Mouse (Mus musculus) embryo, embryonic 11.5 days (tissue): Measurements from ENCODE around the gene Suds3.

ENCODE experiments used
- DNase-seq: peaks from one replicate; pipeline ENCODE4 v3.0.0-alpha.2; 2012; ENCODE audit warnings: low read depth, low spot score

The Suds3 gene

DNA sequence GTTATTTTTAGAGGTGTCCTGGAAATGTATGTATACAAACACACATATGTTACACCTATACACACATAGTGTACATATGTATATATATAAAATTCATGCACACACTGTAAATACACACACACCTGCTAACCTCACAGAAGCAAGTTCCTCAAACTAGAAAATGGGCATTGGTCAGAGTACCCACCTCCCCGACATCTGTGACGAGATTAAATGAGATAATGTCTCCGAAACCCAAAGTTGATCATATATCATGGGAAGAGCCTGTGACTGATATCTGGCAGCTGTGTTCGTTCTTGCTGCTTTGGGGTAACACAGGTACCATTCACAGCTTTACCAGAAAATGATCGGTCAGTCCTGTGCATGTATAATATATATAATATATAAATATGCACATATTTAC, 20.7 kb upstream of the Suds3 start:
- no peak for DNase-seq

DNA sequence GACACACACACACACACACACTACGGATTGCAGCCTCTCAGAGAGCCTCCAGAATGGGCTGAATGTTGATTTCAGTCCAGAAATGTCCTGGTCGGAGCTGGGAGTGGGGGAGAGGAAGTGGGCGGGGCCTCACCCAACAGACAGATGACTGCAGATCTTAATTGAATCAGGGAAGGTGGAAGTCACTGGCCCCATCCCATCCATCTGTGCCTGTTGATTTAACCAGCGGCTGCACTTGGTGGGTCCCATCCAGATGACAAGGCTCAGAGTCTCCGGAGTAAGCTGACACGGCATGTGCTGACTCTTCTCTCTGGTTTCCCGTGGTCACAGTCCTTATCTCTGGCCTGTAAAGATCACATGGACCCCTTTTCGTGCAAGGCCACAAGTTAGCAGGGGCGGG, 20.0 kb upstream of the Suds3 start:
- no peak for DNase-seq

DNA sequence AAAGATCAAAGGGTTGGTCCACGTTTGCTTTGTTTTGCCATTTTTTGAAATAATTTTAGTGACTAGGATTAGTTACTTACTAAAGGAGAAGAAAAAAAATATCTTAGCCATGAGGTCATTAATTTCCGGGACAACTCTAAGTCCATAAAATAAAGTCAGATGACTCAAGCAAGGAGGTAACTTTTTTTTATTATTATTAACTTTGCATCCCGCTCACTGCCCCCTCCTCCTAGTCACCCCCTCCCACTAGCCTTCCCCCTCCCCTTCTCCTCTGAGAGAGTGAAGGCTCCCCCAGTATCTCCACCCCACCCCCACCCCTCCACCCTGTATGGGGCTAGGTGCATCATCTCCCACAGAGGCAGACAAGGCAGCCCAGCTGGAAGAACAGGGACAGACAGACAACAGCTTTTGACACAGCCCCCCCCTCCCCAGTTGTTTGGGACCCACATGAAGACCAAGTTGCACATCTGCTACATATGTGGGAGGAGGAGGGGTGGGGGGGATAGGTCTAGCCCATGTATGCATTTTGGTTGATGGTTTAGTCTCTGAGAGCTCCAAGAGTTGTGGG, 19.1 kb upstream of the Suds3 start:
- DNase-seq, result no peak

DNA sequence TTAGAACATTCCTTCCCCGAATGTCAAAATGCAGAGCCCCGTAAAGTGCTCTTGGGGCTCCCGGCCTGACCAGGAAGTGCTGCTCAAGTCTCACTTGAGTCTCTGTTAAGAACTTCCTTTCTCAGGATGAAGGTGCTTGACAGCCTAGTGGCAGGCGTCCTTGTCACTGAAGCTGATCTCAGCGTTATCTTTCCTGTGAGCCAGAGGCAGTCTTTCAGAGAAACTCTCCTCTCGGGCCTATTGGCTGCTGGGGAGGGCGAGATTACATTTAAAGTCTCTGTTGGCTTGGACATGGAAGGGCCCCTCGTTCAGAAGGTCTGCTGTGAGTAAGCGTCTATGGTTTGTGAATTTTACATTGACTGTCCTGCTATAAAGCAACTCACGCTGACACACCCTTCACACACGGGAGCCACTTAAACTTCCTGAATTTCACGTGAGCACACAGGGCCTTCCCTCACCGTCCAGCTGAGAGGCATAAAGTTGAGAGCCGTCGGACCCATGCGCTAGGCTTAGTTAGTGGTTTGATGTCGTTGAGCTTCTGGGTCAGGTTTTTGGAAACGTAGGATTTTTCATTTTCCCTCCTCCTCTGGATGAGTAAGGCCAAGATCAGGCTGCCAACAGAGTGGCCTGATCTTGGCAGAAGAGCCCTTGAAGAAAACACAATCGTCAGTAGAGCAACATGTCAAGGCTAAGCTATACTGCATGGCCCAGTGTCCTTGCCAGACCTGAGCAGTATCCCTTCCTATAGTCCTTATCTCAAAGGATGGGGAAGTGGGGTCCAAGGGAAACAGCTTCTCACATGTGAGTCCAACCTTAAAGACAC, 18.4 kb upstream of the Suds3 start:
- DNase-seq, result no peak

DNA sequence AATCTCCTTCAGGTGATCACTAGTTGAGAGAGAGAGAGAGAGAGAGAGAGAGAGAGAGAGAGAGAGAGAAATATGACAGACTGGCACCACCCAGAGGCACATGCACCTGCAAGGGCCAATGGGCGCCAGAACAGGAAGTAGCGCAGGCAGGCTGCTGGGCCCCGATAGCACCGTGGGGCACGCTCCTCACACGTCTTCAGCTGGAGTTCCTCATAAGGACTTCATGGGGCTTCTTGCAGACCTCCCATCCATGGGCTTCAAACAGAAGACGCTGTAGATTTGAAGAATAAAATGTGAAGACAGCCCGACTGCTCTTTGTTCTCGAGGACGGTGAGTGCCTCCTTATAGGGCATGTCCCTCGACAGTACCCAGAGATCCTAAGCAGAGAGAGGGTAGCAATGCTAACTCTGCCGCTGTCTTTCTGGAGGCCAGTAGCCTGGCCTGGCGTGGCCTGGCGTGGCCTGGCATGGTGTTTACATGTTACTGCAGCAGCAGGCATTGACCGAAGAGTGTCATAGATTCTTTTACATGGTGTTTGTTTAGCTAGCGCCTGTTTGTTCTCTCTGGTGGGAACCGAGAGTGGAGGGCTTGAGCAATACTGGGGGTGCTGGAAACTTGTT, 17.6 kb upstream of the Suds3 start:
- no peak for DNase-seq

DNA sequence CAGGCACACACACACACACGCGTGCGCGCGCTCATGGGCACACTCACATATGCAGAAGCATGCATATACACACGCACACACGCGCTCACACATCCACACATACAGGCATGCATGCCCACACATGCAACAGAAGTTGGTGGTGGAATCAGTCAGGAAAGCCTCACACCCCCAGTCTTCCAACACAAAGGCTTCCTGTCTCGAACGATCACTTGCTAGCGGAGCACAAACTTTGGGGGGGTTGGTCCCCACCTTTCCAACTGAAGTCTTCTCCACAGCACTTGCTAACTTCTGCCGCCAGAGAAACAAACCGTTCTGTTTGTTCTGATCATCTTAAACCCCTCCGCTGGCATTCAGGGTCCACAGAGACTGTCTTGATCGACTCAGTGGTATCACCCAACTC, 14.8 kb upstream of the Suds3 start:
- no peak for DNase-seq

DNA sequence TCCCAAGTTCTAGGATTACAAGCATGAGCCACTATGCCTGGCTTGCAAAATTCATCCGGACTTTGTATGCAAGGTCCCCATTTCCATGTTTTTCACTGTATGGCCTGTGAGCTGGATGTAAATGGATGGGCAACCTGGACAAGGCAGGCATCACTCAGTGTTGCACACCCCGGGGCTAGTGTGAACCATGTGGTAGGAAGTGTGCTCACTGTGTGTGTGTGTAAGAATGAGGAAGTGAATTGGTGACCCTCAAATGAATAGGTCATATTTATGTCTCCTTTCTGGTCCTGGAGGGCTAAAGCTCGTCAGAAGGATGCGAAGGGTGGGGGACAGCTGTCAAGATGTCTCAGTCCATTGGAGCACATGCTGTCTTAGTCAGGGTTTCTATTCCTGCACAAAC, 11.1 kb upstream of the Suds3 start:
- no peak for DNase-seq

DNA sequence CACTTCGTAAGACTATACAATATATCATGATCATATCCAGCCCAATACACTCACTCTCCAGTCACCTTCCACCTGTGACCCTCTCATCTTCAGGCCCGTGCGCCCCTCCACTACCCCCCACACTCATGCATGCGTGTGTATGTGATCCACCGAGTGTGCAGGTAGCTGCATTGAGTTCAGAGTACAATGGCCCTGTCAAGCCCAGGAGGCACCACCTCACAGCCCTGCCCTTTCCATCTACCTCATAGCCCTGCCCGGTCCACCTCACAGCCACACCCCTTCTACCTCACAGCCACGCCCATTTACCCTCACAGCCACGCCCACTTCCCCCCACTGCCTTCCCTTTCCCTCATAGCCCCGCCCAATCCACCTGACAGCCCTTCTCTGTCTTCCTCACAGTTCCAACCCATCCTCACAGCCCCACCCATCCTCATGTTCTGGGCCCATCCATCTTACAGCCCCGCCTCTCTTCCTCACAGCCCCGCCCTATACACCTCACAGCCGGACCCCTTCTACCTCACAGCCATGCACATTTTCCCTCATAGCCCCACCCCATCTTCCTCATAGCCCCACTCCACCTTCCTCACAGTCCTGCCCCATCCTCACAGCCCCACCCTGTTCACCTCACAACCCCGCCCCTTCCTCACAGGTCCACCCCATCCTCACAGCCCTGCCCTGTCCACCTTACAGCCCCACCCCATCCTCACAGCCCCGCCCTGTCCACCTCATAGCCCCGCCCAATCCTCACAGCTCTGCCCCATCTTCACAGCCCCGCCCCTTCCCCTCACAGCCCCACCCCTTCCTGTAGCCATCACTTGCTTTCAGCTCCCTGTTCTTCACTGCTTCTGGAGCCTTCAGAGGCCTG, 9.8 kb upstream of the Suds3 start:
- no peak for DNase-seq

DNA sequence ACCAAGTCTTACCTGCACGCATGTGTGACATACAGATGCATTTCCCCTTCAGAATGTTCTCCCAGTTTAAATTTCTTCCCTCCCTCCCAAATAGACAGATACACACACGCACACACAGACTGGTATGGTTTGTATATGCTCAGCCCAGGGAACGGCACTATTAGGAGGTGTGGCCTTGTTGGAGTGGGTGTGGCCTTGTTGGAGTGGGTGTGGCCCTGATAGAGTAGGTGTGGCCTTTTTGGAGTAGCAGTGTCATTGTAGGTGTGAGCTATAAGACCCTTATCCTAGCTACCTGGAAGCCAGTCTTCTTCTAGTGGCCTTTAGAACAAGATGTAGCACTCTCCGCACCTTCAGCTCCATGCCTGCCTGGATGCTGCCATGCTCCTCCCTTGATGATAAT, 7.9 kb upstream of the Suds3 start:
- no peak for DNase-seq

DNA sequence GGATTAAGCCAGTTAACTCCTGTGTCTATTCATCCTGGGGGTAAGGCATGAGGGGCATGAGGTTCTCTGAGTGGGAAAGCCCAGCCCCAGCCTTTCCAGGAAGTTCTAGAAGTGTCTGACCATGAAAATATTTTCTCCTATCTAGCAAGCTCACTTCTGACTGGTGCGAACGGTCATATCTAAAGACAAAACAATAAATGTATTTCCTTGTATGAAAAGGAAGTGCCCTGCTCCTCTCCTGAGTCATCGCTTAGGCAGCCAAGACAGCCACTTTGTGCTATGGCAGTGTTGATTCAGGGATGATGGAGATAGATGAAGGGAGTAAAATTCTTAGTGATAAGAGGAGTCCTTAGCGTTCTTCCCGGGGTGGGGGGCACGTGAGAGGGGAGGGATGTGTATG, 7.2 kb upstream of the Suds3 start:
- DNase-seq, result no peak

DNA sequence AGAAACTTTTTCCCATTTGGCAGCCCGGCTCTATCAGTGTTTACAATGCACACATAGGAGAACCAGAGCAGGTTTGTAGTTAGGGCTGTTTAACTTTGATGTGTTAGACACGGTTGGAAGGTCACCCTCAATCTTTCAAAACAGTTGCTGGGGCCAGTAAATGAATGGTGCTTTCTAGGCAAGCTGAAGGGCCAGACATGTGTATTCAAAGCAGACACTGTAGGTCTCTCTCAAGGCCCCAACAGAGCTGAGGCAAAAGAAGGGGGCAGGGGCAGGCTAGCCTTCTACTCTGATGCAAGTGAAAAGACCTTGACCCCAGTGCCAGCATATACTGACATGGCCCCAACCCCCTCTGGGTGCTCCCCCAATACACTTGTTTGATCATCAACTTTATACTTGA, 5.7 kb upstream of the Suds3 start:
- DNase-seq, result no peak

DNA sequence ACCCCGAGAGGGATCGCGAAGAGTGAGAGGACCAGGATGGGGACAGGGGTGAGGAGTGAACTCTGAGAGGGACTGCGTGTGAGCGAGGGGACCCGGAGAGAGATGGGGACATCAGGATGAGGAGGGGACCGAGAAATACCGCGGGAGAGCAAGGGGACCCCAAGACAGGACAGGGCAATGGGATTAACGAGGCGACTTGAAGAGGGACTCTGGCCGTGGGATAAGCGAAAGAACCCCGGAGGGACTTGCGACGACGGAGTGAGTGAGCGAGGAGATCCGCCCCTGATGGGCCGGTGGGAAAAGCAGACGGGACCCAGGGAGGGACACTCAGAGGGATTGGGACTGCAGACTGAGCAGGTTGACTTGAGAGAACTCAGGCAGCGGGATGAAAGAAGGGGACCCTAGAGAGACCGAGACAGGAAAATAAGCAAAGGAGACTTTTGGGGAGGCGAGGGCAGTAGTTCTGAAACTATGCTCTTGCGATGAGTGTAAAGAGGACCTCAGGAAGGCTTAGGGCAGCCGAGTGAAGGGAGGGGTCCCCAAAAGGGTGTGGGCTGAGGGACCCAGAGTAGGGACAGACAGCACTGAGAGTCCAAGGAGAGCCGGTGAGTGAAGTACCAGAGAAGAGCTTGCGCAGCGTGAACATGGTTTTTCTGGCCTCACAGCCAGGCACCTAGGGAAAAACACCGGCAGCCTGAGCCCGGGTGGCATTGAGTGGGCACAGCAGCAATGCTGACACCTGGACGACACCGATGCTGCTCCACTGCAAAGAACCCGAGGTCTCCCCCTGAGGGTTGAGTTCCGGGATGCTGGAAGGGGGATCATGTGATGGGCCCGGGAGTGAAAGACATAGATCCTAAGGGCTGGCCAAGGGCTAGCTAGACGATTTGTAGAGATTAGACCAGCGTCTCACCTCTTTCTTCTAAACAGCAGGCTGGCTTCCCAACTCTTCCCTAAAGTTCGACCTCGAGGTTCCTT, 4.9 kb upstream of the Suds3 start:
- no peak for DNase-seq

DNA sequence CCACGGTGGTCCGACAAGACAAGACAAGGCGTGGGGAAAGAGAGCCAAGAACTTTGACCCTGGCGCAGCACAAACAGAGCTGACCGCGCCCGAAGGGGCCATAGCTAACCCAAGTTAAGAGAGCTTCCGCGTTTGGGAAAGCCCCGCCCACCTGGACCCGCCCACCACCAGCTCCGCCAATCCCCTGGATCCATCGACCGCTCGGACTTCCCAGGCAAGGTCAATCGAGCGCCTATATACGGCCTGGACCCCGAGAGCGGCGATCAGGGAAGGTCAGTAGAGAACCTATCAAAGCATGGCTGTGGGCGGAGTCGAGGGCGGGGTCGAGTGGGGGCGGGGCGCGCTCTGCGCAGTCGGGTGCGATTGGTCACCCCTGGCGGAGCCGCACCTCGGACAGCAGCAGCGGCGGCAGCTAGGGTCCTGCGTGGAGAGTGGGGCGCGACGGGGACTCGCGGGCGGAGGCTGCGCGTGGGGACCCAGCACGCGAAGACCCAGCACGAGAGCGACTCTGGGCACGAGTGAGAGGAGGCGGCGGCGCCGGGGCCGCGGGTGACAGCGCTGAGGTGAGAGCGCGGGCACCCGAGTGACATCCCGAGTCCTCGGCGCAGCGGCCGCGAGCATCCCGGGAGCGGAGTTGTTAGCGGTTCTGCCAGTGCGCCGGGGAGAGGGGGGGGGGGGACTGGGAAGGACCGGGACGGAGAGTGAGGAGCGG, 4.0 kb upstream of the Suds3 start, which contains the start of gene Taok3:
TSS of gene Taok3 (plus strand) at position 353 of the 712 bp plus-strand sequence.
- peak; percentile 98 for DNase-seq

DNA sequence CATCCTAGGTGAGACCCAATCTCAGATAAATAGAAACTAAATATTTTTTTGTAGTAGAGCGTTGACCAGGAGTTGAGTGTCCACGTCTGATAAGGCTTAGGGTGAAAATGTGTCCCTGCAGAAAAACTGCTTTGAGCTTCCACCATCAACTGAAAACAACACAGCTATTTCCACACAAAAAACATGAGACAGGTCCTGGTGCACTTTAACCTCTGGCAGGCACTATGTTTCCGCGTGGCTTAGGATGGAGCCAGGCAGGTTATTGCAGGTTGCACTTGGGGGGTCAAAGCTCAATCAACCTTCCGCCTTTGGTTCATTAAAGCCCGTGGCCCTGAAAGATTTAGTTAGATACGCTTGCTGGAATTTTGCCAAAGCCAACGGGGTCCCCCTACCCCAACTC, 2.9 kb upstream of the Suds3 start:
- DNase-seq, result no peak

DNA sequence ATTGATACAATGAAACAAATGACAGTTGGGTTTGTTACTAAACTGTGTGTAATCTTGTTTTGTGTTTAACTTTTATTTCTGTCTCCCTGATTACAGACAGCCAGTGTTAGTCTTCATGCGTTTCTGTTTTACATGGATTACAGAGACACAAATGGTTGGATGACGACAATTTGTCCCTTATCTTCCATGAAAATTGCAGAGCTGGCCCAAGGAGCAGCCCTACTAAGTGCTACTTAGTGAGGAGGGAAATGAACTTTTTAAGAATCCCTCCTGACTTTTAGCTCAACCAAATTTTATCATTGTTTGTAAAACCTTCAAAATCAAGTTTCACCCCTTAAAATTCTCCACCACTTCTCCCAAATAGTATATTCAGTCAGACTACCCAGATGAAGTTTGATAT, 2.3 kb upstream of the Suds3 start:
- no peak for DNase-seq

DNA sequence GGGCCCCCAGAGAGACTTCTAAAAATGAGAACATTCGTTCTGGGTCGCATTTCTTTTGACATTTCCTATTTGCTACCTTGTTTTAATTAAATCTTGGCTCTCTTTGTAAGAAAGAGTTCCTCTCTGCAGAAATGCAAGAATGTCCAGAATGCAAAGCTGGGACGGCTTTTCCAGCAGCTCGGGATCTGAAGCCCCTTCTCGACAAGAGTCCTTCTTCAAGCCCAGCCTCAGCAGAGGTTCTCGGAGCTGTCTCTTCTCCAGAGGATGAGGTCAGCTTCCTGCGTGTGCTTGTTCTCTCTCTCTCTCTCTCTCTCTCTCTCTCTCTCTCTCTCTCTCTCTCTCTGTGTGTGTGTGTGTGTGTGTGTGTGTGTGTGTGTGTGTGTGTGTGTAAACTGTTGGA, 1.8 kb upstream of the Suds3 start:
- DNase-seq, result no peak

DNA sequence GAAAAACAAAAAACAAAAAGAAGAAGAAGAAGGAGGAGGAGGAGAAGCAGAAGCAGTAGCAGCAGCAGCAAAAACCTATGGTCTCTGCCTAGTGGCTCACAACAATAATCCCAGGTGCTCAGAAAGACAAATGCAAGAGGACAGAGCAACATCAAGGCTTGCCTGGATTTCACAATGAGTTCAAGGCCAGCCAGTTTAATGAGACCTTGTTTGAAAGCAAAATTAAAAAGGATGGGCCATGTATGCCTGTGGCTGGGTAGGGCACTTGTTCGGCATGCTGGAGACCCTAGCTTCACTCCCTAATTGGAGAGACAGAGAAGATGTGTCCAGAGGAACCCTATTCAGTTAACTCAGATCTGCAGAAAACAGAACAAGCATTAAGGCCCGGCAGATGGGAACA, 1.3 kb upstream of the Suds3 start:
- DNase-seq, result no peak

DNA sequence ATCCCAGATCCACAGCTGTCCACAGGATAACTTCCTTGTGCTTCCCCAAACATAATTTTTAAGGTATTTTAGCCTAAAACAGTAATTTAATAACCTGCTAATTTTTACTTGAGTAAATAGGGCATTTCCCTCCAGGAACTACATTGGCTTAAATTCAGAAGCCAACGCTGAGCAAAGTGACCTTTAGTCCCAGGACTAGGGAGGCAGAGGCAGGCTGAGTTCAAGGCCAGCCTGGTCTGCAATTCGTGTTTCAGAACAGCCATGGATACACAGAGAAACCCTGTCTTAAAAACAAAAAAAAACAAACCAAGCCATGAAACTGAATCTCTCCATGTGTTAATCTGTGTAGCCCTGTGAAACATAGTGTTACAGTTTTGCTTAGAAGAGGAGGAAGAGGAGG, 747 bp upstream of the Suds3 start:
- DNase-seq, result no peak

DNA sequence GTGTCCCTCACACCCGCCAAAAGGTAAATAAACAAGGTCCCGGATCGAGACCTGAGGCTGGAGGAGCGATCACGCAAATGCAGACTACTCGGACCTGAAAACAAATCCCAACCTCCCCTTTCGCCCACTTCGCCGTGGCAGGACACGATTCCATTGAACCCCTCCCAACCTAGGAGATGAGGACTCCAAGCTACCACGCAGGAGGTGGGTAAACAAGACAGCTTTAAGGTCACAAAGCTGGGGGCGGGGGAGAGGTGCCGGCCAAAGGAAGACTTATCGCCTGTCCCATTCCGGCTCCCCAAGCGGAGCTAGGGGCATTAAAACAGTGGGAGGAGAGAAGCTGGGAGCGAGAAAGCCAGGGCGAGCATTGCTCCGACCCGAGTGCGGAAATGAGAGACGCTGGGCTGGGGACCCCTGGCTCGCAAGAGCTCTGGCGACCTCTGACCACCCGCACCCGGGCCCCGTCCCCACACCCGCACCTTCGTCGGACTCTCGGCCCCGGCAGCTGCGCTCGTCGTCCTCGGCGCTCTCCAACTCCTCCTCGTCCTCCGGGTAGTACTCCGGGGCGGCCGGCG, 633 bp downstream of the Suds3 start:
- DNase-seq, result no peak

DNA sequence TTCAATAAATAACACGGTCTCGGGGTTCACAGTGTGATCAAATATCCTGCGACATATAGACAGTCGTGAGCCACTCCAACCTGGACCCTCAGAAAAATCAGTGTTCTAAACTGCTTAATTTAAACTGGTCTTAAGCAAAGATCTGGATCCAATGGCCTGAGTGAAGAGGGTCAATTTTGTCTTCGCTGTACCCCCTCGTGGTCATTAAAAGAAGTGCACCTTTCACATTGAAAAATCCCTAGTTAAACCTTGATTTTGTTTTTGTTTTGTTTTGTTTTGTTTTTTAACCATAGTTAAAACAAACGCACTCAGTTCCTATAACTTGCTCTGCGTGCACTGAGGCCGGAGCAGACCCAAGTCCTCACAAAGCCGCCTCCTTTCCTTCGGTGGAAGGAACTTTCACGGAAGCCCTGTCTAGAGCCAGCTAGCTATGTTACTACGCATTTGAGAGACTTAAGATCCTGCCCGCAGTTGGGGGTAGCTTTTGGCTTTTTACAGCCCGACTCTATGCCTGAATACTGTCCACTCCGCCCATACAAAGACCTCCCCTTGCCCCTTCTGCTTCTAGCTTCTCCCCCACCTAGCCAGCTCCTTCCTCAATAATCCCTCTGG, 1.2 kb downstream of the Suds3 start:
- DNase-seq, result no peak
